Mouse (Mus musculus) embryonic facial prominence, embryonic 14.5 days (tissue): Measurements from ENCODE around the gene Dppa5a. TPM values are rescaled to one million over a fixed set of nuclear protein-coding genes. Genes with fewer than 3 reads are reported as not detected.
A peak's percentile ranks its signal among the peaks of the same experiment; 100 is the strongest.

Experiments
- ATAC-seq: fragments of 200-750 bp; cut with Nextera tagmentation; 2 replicates; pipeline ENCODE4 v1.8.0; 2017; ENCODE audit warnings: low read depth, moderate number of reproducible peaks, moderate TSS enrichment
- DNase-seq: peaks from one replicate; pipeline ENCODE4 v3.0.0-alpha.2; 2015; ENCODE audit warnings: low spot score
- H3K27ac ChIP-seq: fragments of 300-500 bp; sonication (generic); replicated peaks from 2 replicates; pipeline ENCODE4 v1.5.1; 2014; ENCODE audit warnings: low read depth, mild to moderate bottlenecking, low read length, moderate library complexity
- H3K27me3 ChIP-seq: fragments of 300-500 bp; sonication (generic); replicated peaks from 2 replicates; pipeline ENCODE4 v1.6.1; 2014; ENCODE audit warnings: low read length; ENCODE audit not compliant: control insufficient read depth, insufficient read depth
- H3K36me3 ChIP-seq: fragments of 300-500 bp; sonication (generic); 2 replicates; pipeline ENCODE4 v1.6.1; 2014; ENCODE audit warnings: low read length, mixed read lengths; ENCODE audit not compliant: control insufficient read depth, insufficient read depth
- H3K4me1 ChIP-seq: fragments of 300-500 bp; sonication (generic); 2 replicates; pipeline ENCODE4 v1.6.1; 2014; ENCODE audit warnings: antibody characterized with exemption, low read length; ENCODE audit not compliant: control insufficient read depth, insufficient read depth
- H3K4me2 ChIP-seq: fragments of 300-500 bp; sonication (generic); 2 replicates; pipeline ENCODE4 v1.6.1; 2014; ENCODE audit warnings: low read depth, mild to moderate bottlenecking, low read length, moderate library complexity, mixed read lengths
- H3K4me3 ChIP-seq: fragments of 300-500 bp; sonication (generic); 2 replicates; pipeline ENCODE4 v1.5.1; 2014; ENCODE audit warnings: low read depth, mild to moderate bottlenecking, low read length
- H3K9ac ChIP-seq: fragments of 300-500 bp; sonication (generic); 2 replicates; pipeline ENCODE4 v1.6.1; 2014; ENCODE audit warnings: low read depth, mild to moderate bottlenecking, low read length, moderate library complexity, mixed read lengths
- H3K9me3 ChIP-seq: fragments of 300-500 bp; sonication (generic); 2 replicates; pipeline ENCODE4 v1.6.1; 2016; ENCODE audit warnings: low read length; ENCODE audit not compliant: control insufficient read depth
- WGBS: fragments of 180-500 bp; shearing (Covaris S2); extraction: QIAGEN DNeasy Blood & Tissue Kit; methylation state at CpG from one replicate; pipeline ENCODE4 v1.1.7; 2014; 5-methylcytosine and 5-hydroxymethylcytosine counted together
- polyA plus RNA-seq: library from polyadenylated mRNA; unstranded; fragments of >200 nt; fragmentation: Nextera tagmentation; extraction: Ambion mirVana; gene quantifications from 2 replicates; pipeline ENCODE4 v1.2.1, GENCODE M21; 2014

Gene Dppa5a
- polyA plus RNA-seq, 1 experiment from 2014 or later, result not detected

DNA sequence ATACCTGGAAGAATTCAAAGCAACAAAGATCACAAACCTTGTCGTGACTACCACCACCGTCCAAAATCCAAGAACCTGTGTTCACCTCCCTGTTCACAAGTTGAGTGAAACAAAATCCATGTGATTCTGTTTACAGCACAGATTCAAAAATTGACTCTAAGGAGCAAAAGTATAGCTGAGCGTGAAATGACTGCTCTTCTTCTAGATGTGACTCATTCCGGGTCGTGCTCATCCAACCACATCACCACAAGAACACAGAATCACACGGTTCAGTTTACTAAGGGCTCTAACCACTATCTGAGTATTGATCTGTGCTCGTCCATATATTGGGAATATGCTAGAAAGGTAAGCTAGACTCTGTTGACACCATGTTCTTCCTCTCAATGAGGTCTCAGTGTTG, 19.0 kb upstream of the Dppa5a start:
- DNase-seq (no peak), ATAC-seq (no peak)
- no peaks in the 10 kb centered on the region for H3K9me3 ChIP-seq
- WGBS, result 82% methylated on average over 7 of the region's 7 CpGs
- H3K27ac ChIP-seq, result no peak overlapping the region
- H3K4me1 ChIP-seq, result no peaks in the 10 kb centered on the region
- no peak overlapping the region for H3K4me3 ChIP-seq
- H3K27me3 ChIP-seq, result no peaks in the 10 kb centered on the region; the same call in 1 of the 2 replicates
- no peak overlapping the region for H3K9ac ChIP-seq
- H3K4me2 ChIP-seq, result no peak overlapping the region
- no peaks in the 10 kb centered on the region for H3K36me3 ChIP-seq

DNA sequence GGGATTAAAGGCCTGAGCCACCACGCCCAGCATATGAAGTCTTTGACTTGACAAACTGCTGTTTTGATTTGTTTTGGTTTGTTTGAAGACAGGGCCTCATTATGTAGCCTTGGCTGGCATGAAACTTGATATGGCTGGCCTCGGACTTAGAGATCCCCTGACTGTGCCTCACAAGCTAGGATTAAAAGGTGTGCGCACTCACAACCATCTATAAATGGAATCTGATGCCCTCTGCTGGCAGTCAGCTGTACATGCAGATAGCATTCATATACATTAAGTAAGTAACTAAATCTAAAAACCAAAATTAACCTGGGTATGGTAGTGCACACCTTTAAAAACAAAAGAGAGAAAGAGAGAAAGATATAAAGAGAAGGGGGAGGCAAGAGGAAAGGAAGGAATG, 17.9 kb upstream of the Dppa5a start:
- Histone ChIP-seq H3K4me3 (no peak overlapping the region), H3K27ac (no peak overlapping the region), H3K9ac (no peak overlapping the region), H3K4me2 (no peak overlapping the region), H3K36me3 (no peaks in the 10 kb centered on the region), H3K4me1 (no peaks in the 10 kb centered on the region), H3K27me3 (no peaks in the 10 kb centered on the region), H3K9me3 (no peaks in the 10 kb centered on the region)
- ATAC-seq (no peak), DNase-seq (peak; percentile 27)
- WGBS, result 36% methylated on average over 3 of the region's 3 CpGs

DNA sequence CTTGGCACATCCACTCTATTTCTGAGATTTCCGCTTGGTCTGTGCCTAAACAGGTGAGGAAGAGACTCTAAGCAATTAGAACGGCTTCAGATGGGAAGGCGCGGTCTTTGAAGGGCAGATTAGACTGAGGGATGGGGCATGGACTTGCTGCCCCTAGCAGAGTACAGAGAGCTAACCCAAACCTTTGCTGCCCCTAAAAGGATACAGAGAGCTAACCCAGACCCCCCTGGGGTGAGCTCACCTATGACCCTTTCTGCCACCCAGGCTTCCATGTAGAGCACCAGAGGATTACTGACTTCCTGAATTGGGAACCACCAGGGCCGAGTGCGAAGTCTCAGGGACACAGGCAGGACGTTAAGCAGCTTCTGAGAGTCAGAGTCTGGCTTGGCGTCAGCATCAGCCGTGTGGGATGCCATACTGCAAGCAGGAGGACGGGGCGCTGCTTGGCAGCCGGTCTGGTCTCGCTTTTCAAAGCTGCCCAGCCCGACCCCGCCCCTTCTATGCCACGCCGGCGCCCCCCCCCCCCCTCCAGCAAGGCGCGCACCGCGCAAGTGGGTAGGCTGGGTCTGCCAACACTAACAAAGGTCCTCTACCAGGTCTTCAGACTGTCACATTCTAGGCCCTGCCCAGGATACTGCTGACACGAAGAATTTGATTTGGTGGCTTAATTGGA, 10.3 kb upstream of the Dppa5a start, which contains the start of gene Ooep:
TSS of gene Ooep (minus strand) at position 613 of the 673 bp plus-strand sequence.
- H3K9me3 ChIP-seq, result no peaks in the 10 kb centered on the region
- no peak within 1 kb of the TSS for H3K27ac ChIP-seq
- no peaks in the 10 kb centered on the region for H3K36me3 ChIP-seq
- H3K4me2 ChIP-seq, result peak within 1 kb of the TSS; percentile 56
- H3K4me3 ChIP-seq, result peak within 1 kb of the TSS; percentile 28
- peak; percentile 82 for DNase-seq
- peak; percentile 93 for ATAC-seq
- 0 out of 2 replicates have a peak, but pooled peaks cover 4% of the 10 kb centered on the region for H3K27me3 ChIP-seq
- H3K9ac ChIP-seq, result peak within 1 kb of the TSS; percentile 41
- H3K4me1 ChIP-seq, result no peaks in the 10 kb centered on the region
- 4% methylated on average over 19 of the region's 23 CpGs for WGBS

DNA sequence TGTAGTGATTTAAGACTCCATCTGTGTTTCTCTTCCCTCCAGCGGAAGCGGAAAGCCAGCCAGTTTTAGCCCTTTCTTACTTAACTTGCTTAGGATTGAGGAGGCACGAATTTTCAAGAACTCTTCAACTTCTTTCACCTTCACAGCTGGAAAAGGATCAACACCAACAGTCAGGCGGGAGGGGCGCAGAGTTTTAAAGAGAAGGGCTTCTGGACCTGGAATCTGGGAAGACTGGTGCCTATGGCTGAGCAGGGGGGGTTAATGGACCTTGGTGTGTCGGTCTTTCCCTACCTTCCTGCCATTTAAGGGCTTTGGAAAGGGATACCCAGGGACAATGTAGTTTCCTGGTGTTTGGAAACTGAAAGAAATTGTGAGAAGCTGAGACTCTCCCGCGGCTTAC, 9.6 kb upstream of the Dppa5a start:
- Histone ChIP-seq H3K36me3 (no peaks in the 10 kb centered on the region), H3K27ac (no peak overlapping the region), H3K4me1 (no peaks in the 10 kb centered on the region), H3K9me3 (no peaks in the 10 kb centered on the region), H3K9ac (0 out of 2 replicates have a peak overlapping the region, but pooled peaks have one; percentile 41), H3K4me2 (peak overlapping the region; percentile 56), H3K27me3 (0 out of 2 replicates have a peak, but pooled peaks cover 4% of the 10 kb centered on the region), H3K4me3 (peak overlapping the region; percentile 28)
- WGBS, result 30% methylated on average over 8 of the region's 8 CpGs
- no peak for DNase-seq
- ATAC-seq, result no peak

DNA sequence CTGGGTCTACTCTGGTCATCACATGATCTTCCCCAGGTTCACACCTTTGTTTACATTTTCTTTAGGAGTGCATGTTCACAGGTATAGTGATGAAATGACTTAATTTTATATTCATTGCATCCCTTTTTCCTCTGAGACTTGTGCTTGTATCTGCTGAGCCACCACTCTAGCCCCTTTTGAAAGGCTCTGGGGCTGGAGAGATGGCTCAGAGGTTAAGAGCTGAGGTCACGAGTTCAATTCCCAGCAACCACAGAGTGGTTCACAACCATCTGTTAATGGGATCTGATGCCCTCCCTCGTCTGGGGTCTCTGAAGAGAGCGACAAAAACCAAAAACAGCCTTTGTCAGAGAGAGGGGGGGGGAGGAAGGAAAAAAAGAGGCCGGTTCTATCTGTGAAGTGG, 7.5 kb upstream of the Dppa5a start:
- ATAC-seq (no peak), DNase-seq (no peak)
- no peaks in the 10 kb centered on the region for H3K36me3 ChIP-seq
- H3K27ac ChIP-seq, result no peak overlapping the region
- no peak overlapping the region for H3K4me2 ChIP-seq
- no peak overlapping the region for H3K9ac ChIP-seq
- no peaks in the 10 kb centered on the region for H3K9me3 ChIP-seq
- no peaks in the 10 kb centered on the region for H3K4me1 ChIP-seq
- H3K27me3 ChIP-seq, result 0 out of 2 replicates have a peak, but pooled peaks cover 4% of the 10 kb centered on the region
- 78% methylated on average over 4 of the region's 4 CpGs for WGBS
- no peak overlapping the region for H3K4me3 ChIP-seq

DNA sequence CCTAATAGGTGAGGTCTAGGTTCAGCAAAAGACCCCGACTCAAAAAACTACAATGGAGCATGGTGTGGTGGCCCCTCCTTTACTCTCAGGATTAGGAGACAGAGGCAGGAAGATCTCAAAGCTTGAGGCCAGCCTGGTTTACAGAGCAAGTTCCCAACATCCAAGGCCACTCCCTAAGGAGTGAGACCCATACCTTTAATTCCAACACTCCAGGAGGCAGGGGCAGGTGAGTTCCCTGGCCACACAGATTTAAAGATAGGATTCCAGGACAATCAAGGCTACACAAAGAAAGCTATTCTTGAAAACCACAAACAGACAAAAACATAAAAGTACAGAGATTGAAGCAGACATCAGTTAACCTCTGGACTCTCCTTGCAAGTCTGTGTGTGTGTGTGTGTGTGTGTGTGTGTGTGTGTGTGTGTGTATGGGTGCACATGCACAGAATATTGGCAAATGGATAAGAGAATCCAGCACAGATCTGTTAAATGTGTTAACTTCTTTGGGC, 7.0 kb upstream of the Dppa5a start:
- no peak overlapping the region for H3K4me2 ChIP-seq
- no peaks in the 10 kb centered on the region for H3K36me3 ChIP-seq
- DNase-seq, result no peak
- no peak overlapping the region for H3K27ac ChIP-seq
- H3K27me3 ChIP-seq, result 0 out of 2 replicates have a peak, but pooled peaks cover 4% of the 10 kb centered on the region
- no peak overlapping the region for H3K4me3 ChIP-seq
- no peak overlapping the region for H3K9ac ChIP-seq
- H3K4me1 ChIP-seq, result no peaks in the 10 kb centered on the region
- no peaks in the 10 kb centered on the region for H3K9me3 ChIP-seq
- WGBS, result 65% methylated on average over 1 of the region's 1 CpGs
- ATAC-seq, result no peak

DNA sequence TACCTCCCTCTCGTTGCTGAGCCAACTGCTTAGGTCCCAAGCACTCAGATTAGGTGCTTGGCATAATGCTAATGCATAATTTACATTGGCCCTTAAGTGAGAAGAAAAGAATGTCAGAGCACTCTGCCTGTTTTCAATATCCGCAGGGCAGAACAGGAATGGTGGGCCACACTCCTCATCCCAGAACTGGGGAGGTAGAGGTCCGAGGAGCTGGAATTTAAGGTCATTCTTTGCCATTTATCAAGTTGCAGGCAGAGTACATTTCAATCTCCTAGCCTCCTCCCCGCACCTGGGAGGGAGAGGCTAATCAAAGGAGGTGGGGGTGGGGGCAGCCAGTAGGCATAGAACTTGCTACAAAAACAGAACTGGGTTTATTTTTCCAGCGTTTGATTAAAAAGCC, 6.4 kb upstream of the Dppa5a start:
- no peaks in the 10 kb centered on the region for H3K36me3 ChIP-seq
- no peak overlapping the region for H3K9ac ChIP-seq
- DNase-seq, result no peak
- 53% methylated on average over 5 of the region's 5 CpGs for WGBS
- H3K27ac ChIP-seq, result no peak overlapping the region
- H3K4me3 ChIP-seq, result no peak overlapping the region
- no peaks in the 10 kb centered on the region for H3K9me3 ChIP-seq
- H3K4me1 ChIP-seq, result no peaks in the 10 kb centered on the region
- 0 out of 2 replicates have a peak, but pooled peaks cover 2% of the 10 kb centered on the region for H3K27me3 ChIP-seq
- no peak overlapping the region for H3K4me2 ChIP-seq
- no peak for ATAC-seq

DNA sequence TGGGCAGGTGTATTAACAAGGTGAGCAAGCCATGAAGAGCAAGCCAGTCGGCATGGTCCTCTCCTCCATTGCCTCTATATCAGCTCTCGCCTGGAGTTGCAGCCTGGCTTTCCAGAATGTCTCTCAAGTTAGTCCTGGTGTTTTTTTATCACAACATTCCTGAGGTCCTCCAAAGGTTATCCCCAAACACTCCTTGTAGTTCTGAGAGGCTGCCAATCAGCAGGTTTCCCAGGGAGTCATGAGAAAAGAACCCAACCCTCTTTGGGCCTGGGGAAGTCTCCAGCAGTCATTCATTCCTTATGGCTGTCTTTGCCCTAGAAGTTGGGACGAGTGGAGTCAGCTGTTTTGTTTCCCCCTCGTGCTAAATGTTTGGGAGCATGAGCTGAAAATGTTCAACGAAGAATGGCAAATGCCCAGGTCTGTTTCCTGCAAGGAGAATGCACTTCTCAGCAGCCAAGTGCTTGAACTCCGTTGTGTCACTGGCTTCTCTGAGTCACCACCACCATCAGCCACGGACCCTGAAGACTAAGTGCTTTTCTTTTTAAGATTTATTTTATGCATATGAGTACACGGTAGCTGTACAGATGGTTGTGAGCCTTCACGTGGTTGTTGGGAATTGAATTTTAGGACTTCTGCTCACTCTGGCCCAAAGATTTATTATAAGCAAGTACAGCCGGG, 5.0 kb upstream of the Dppa5a start:
- no peaks in the 10 kb centered on the region for H3K9me3 ChIP-seq
- H3K27me3 ChIP-seq, result no peaks in the 10 kb centered on the region
- 81% methylated on average over 10 of the region's 10 CpGs for WGBS
- H3K9ac ChIP-seq, result no peak overlapping the region
- ATAC-seq (no peak), DNase-seq (no peak)
- H3K27ac ChIP-seq, result no peak overlapping the region
- no peaks in the 10 kb centered on the region for H3K4me1 ChIP-seq
- no peak overlapping the region for H3K4me2 ChIP-seq
- H3K36me3 ChIP-seq, result no peaks in the 10 kb centered on the region
- no peak overlapping the region for H3K4me3 ChIP-seq
